12 mouse cellular contexts compared by ENCODE assay signal in genomic region chr4:118000605-118001208, GRCm38 (mm10).
DNase-seq lines count a peak whose midpoint lies in the region; ATAC-seq and TF ChIP-seq lines count a peak whose summit lies in the region.
"Had no signal": no experiment of that assay in that cellular context is flagged by ENCODE, and none has a peak within 500 bp of the region (broad histone marks: within the 10 kb centered on the region; RNA-seq: fewer than 3 reads in every experiment).

No protein-coding gene starts in this region.

- peaks cover 48% of the 10 kb centered on the region for H3K4me1 ChIP-seq in heart, embryonic 13.5 days
- peaks cover 23% of the 10 kb centered on the region for H3K4me1 ChIP-seq in embryonic fibroblast, embryonic 13.5 days (ENCODE audit: control insufficient read depth, insufficient read depth, low read length)

- H3K4me3 ChIP-seq in heart, embryonic 13.5 days: no peak overlapping the region
- H3K4me3 ChIP-seq in embryonic fibroblast, embryonic 13.5 days (ENCODE audit: insufficient read depth, low read length): no peak overlapping the region
- H3K4me3 ChIP-seq: hindbrain, embryonic 12.5 days; liver, embryonic 13.5 days; megakaryocyte, embryonic 14.5 days; neural tube, embryonic 13.5 days had no signal

- H3K36me3 ChIP-seq in heart, embryonic 13.5 days: no peaks in the 10 kb centered on the region
- H3K36me3 ChIP-seq: hindbrain, embryonic 12.5 days; liver, embryonic 13.5 days; neural tube, embryonic 13.5 days had no signal

- TF ChIP-seq POLR2A in embryonic fibroblast, embryonic 13.5 days (IDR thresholded peaks at IDR 0.05; ENCODE audit: low read depth, low read length): no peak

- peak overlapping the region; percentile 59 for H3K27ac ChIP-seq in heart, embryonic 13.5 days (replicated peaks)
- peak overlapping the region; percentile 81 for H3K27ac ChIP-seq in embryonic fibroblast, embryonic 13.5 days (ENCODE audit: insufficient read depth, low read length)
- H3K27ac ChIP-seq: hindbrain, embryonic 12.5 days; liver, embryonic 13.5 days; neural tube, embryonic 13.5 days had no signal

- WGBS in heart, embryonic 13.5 days: 37% methylated on average over 10 of the region's 10 CpGs

- TF ChIP-seq CTCF in embryonic fibroblast, embryonic 13.5 days (IDR thresholded peaks at IDR 0.05; ENCODE audit: borderline replicate concordance, insufficient read depth, low read length): no peak

- no peaks in the 10 kb centered on the region for H3K9me3 ChIP-seq in heart, embryonic 13.5 days
- H3K9me3 ChIP-seq: hindbrain, embryonic 12.5 days; liver, embryonic 13.5 days; megakaryocyte, embryonic 14.5 days; neural tube, embryonic 13.5 days had no signal

- ATAC-seq in heart, embryonic 13.5 days (ENCODE audit: extremely low read depth, insufficient number of reproducible peaks, low FRiP score, low TSS enrichment): no peak

- H3K9ac ChIP-seq in heart, embryonic 13.5 days: peak overlapping the region; percentile 37; the same call in 1 of the 2 replicates
- H3K9ac ChIP-seq: hindbrain, embryonic 12.5 days; liver, embryonic 13.5 days; neural tube, embryonic 13.5 days had no signal

- H3K4me2 ChIP-seq in heart, embryonic 13.5 days: no peak overlapping the region
- H3K4me2 ChIP-seq: hindbrain, embryonic 12.5 days; liver, embryonic 13.5 days; neural tube, embryonic 13.5 days had no signal

- no peak for DNase-seq in heart, adult 18-20 months
- DNase-seq in 416B (ENCODE audit: low read depth) (peak; percentile 44), MN1 (ENCODE audit: low spot score) (no peak)
- DNase-seq in kidney, postnatal 36 days: peak; percentile 54 to 65
- no peak for DNase-seq in cerebellum, postnatal 14 days
- DNase-seq: liver, embryonic 13.5 days; thymus, adult 18-20 months had no signal

- no peaks in the 10 kb centered on the region for H3K27me3 ChIP-seq in heart, embryonic 13.5 days (replicated peaks)
- H3K27me3 ChIP-seq: hindbrain, embryonic 12.5 days; neural tube, embryonic 13.5 days had no signal

Comparison
In these comparisons a context has a peak if more than half of its experiments do, and no peak if none do; other contexts are left out.
1. DNase-seq: peak in 416B (single experiment) and kidney, postnatal 36 days (2 of 2); none in heart, adult 18-20 months (0 of 2), cerebellum, postnatal 14 days (0 of 2) and MN1 (single experiment).